14 mouse cellular contexts compared by ENCODE assay signal in the genomic region with DNA sequence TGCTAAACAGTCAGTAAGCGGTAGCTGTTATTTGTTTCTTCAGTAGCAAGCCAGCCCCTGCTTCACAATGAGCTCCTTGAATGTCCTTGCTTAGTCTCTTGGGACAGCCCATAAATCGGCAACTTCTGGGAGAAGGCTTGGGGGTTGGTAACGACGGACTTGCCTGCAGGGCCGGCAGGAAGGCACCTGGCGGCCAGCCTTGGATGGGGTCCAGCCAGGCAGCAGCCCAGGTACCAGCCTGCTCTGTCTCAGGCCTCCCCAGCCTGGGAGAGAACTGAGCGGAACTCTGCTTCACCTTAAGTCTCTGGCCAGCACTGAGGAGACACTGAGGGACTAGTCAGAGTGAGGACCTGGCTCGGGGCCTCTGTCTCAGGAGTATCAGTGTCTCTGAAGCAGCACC. TPM values are rescaled to one million over a fixed set of nuclear protein-coding genes. Genes with fewer than 3 reads are reported as not detected.
A peak's percentile ranks its signal among the peaks of the same experiment; 100 is the strongest.
DNase-seq lines count a peak whose midpoint lies in the region; ATAC-seq and TF ChIP-seq lines count a peak whose summit lies in the region.
"Had no signal": no experiment of that assay in that cellular context is flagged by ENCODE, and none has a peak within 500 bp of the region (broad histone marks: within the 10 kb centered on the region; RNA-seq: fewer than 3 reads in every experiment).

No protein-coding gene starts in this region.

- 0 out of 2 replicates have a peak overlapping the region, but pooled peaks have one; percentile 22 for H3K9ac ChIP-seq in neural tube, embryonic 13.5 days
- 0 out of 2 replicates have a peak overlapping the region, but pooled peaks have one; percentile 7 for H3K9ac ChIP-seq in kidney, embryonic 16.5 days (replicated peaks; ENCODE audit: low read length)
- no peak overlapping the region for H3K9ac ChIP-seq in stomach, postnatal 0 days (ENCODE audit: low read length)
- H3K9ac ChIP-seq: forebrain, embryonic 15.5 days had no signal

- intact Hi-C loops in heart, postnatal 25 days (cut with DNase I): no loop called here

- H3K4me3 ChIP-seq in neural tube, embryonic 13.5 days: no peak overlapping the region
- H3K4me3 ChIP-seq in kidney, embryonic 16.5 days (ENCODE audit: low read length): no peak overlapping the region
- H3K4me3 ChIP-seq in stomach, postnatal 0 days (ENCODE audit: low read depth, low read length): no peak overlapping the region
- H3K4me3 ChIP-seq: forebrain, embryonic 15.5 days had no signal

- peaks cover 11% of the 10 kb centered on the region for H3K27me3 ChIP-seq in neural tube, embryonic 13.5 days
- no peaks in the 10 kb centered on the region for H3K27me3 ChIP-seq in kidney, embryonic 16.5 days (ENCODE audit: insufficient read depth, low read length)
- no peaks in the 10 kb centered on the region for H3K27me3 ChIP-seq in stomach, postnatal 0 days (ENCODE audit: control insufficient read depth, insufficient read depth, low read length)

- 0 out of 2 replicates have a peak overlapping the region, but pooled peaks have one; percentile 2 for H3K4me2 ChIP-seq in neural tube, embryonic 13.5 days
- H3K4me2 ChIP-seq in kidney, embryonic 16.5 days (replicated peaks; ENCODE audit: low read depth, low read length): no peak overlapping the region
- H3K4me2 ChIP-seq in stomach, postnatal 0 days (replicated peaks; ENCODE audit: low read depth): no peak overlapping the region
- H3K4me2 ChIP-seq: forebrain, embryonic 15.5 days had no signal

- WGBS in neural tube, embryonic 13.5 days: 29% methylated on average over 8 of the region's 8 CpGs
- 34% methylated on average over 8 of the region's 8 CpGs for WGBS in kidney, embryonic 16.5 days
- 48% methylated on average over 8 of the region's 8 CpGs for WGBS in stomach, postnatal 0 days

- H3K9me3 ChIP-seq in neural tube, embryonic 13.5 days: no peaks in the 10 kb centered on the region
- H3K9me3 ChIP-seq in kidney, embryonic 16.5 days (ENCODE audit: low read length): no peaks in the 10 kb centered on the region
- H3K9me3 ChIP-seq in stomach, postnatal 0 days (ENCODE audit: control insufficient read depth, low read length): no peaks in the 10 kb centered on the region
- H3K9me3 ChIP-seq: forebrain, embryonic 15.5 days had no signal

- peak; percentile 15 for DNase-seq in embryo, embryonic 9.5 days (ENCODE audit: extremely low spot score)
- DNase-seq in embryo, embryonic 10.5 days (ENCODE audit: low spot score): no peak
- DNase-seq in neural tube, embryonic 10.5 days (ENCODE audit: extremely low spot score, low spot score): no peak
- peak; percentile 60 for DNase-seq in stomach, postnatal 0 days (ENCODE audit: low spot score)
- DNase-seq in heart, postnatal 25 days (ENCODE audit: low spot score): no peak
- DNase-seq: gastrocnemius, postnatal 36 days; layer of hippocampus, adult 9-11 months; thymus, adult 2 months had no signal

- H3K36me3 ChIP-seq in neural tube, embryonic 13.5 days: no peaks in the 10 kb centered on the region
- H3K36me3 ChIP-seq in kidney, embryonic 16.5 days (ENCODE audit: insufficient read depth, low read length): no peaks in the 10 kb centered on the region
- no peaks in the 10 kb centered on the region for H3K36me3 ChIP-seq in stomach, postnatal 0 days (ENCODE audit: control insufficient read depth, insufficient read depth, low read length)
- H3K36me3 ChIP-seq: forebrain, embryonic 15.5 days had no signal

- TF ChIP-seq EP300 in stomach, postnatal 0 days (optimal IDR thresholded peaks at IDR 0.05): no peak

- peaks cover 60% of the 10 kb centered on the region for H3K4me1 ChIP-seq in neural tube, embryonic 13.5 days (replicated peaks)
- H3K4me1 ChIP-seq in kidney, embryonic 16.5 days (ENCODE audit: insufficient read depth, low read length): peaks cover 59% of the 10 kb centered on the region
- peaks cover 19% of the 10 kb centered on the region for H3K4me1 ChIP-seq in stomach, postnatal 0 days (replicated peaks; ENCODE audit: control insufficient read depth, insufficient read depth)

- no peak overlapping the region for H3K27ac ChIP-seq in neural tube, embryonic 13.5 days (replicated peaks)
- H3K27ac ChIP-seq in kidney, embryonic 16.5 days (ENCODE audit: low read length): no peak overlapping the region; the same call in 1 of the 2 replicates
- peak overlapping the region; percentile 40; the same call in 1 of the 2 replicates for H3K27ac ChIP-seq in stomach, postnatal 0 days (replicated peaks)
- H3K27ac ChIP-seq: forebrain, embryonic 15.5 days had no signal

- no peak for ATAC-seq in neural tube, embryonic 13.5 days (ENCODE audit: low read depth)
- ATAC-seq in kidney, embryonic 16.5 days (ENCODE audit: low FRiP score, low TSS enrichment): no peak
- peak; percentile 31; the same call in 1 of the 2 replicates for ATAC-seq in stomach, postnatal 0 days (ENCODE audit: low FRiP score, low TSS enrichment)
- ATAC-seq in erythroblast, adult 5-6 weeks (replicated peaks; ENCODE audit: low FRiP score, poor library complexity, severe bottlenecking): no peak
- ATAC-seq: forebrain, embryonic 15.5 days; lung, postnatal 0 days had no signal

- TF ChIP-seq CTCF in stomach, postnatal 0 days (IDR thresholded peaks at IDR 0.05; ENCODE audit: low read depth): no peak

RNA-seq across cellular contexts. Expression of a gene that starts 8.0 kb away (rescaled TPM):
- 50.6 and 58.1 TPM in 2 replicates for polyA plus RNA-seq in neural tube, embryonic 13.5 days (2015; fragmentation: Nextera tagmentation; extraction: Ambion mirVana)
- 165 and 170 TPM in 2 replicates for polyA plus RNA-seq in kidney, embryonic 16.5 days (2015; fragmentation: Nextera tagmentation; extraction: Ambion mirVana)
- 104 and 109 TPM in 2 replicates for polyA plus RNA-seq in stomach, postnatal 0 days (2015; fragmentation: Nextera tagmentation; extraction: Ambion mirVana)
- 10 to 100 TPM; 10.1 to 12.9 TPM for total RNA-seq in heart, postnatal 25 days (2021)
- 22.2 and 22.5 TPM in 2 replicates for total RNA-seq in erythroblast, adult 5-6 weeks (2015; ENCODE audit: low replicate concordance)
- total RNA-seq in erythroblast, adult 5-6 weeks (2017; ENCODE audit: low replicate concordance): 17.7 and 19.1 TPM in 2 replicates

RNA-seq across cellular contexts. Expression of a gene that starts 16.2 kb away (rescaled TPM):
- 11.6 and 11.8 TPM in 2 replicates for polyA plus RNA-seq in neural tube, embryonic 13.5 days (2015; fragmentation: Nextera tagmentation; extraction: Ambion mirVana)
- polyA plus RNA-seq in kidney, embryonic 16.5 days (2015; fragmentation: Nextera tagmentation; extraction: Ambion mirVana): 11.7 and 13.8 TPM in 2 replicates
- polyA plus RNA-seq in stomach, postnatal 0 days (2015; fragmentation: Nextera tagmentation; extraction: Ambion mirVana): 6.3 and 8.2 TPM in 2 replicates
- total RNA-seq in heart, postnatal 25 days (2021): 10 to 100 TPM; 10.0 to 10.5 TPM
- total RNA-seq in erythroblast, adult 5-6 weeks (2015; ENCODE audit: low replicate concordance): 4.6 and 5.2 TPM in 2 replicates
- total RNA-seq in erythroblast, adult 5-6 weeks (2017; ENCODE audit: low replicate concordance): 0.85 and 1.5 TPM in 2 replicates

RNA-seq across cellular contexts. Expression of a gene that starts 16.5 kb away (rescaled TPM):
- polyA plus RNA-seq in neural tube, embryonic 13.5 days (2015; fragmentation: Nextera tagmentation; extraction: Ambion mirVana): 16.3 and 24.1 TPM in 2 replicates
- polyA plus RNA-seq in kidney, embryonic 16.5 days (2015; fragmentation: Nextera tagmentation; extraction: Ambion mirVana): 28.0 and 29.7 TPM in 2 replicates
- polyA plus RNA-seq in stomach, postnatal 0 days (2015; fragmentation: Nextera tagmentation; extraction: Ambion mirVana): 17.7 and 18.1 TPM in 2 replicates
- 10 to 100 TPM; 19.3 to 23.0 TPM for total RNA-seq in heart, postnatal 25 days (2021)
- 3.1 and 8.8 TPM in 2 replicates for total RNA-seq in erythroblast, adult 5-6 weeks (2015; ENCODE audit: low replicate concordance)
- total RNA-seq in erythroblast, adult 5-6 weeks (2017; ENCODE audit: low replicate concordance): 8.8 and 10.5 TPM in 2 replicates

RNA-seq across cellular contexts. Expression of a gene that starts 37.3 kb away (rescaled TPM):
- polyA plus RNA-seq in neural tube, embryonic 13.5 days (2015; fragmentation: Nextera tagmentation; extraction: Ambion mirVana): 0.14 TPM in 1 of 2 replicates, not detected in the other
- 0.52 and 0.53 TPM in 2 replicates for polyA plus RNA-seq in kidney, embryonic 16.5 days (2015; fragmentation: Nextera tagmentation; extraction: Ambion mirVana)
- 0.36 and 0.47 TPM in 2 replicates for polyA plus RNA-seq in stomach, postnatal 0 days (2015; fragmentation: Nextera tagmentation; extraction: Ambion mirVana)
- under 1 TPM in 1 of 2 experiments, not detected in 1; 0.28 TPM for total RNA-seq in heart, postnatal 25 days (2021)
- 6.3 and 17.3 TPM in 2 replicates for total RNA-seq in erythroblast, adult 5-6 weeks (2015; ENCODE audit: low replicate concordance)
- total RNA-seq in erythroblast, adult 5-6 weeks (2017; ENCODE audit: low replicate concordance): 11.3 and 13.7 TPM in 2 replicates
- total RNA-seq: gastrocnemius, postnatal 36 days had no signal
- polyA plus RNA-seq: embryonic facial prominence, embryonic 11.5 days; forebrain, embryonic 15.5 days had no signal

Comparison
In these comparisons a context has a peak if more than half of its experiments do, and no peak if none do; other contexts are left out.
1. DNase-seq: peak in embryo, embryonic 9.5 days (single experiment) and stomach, postnatal 0 days (single experiment); none in embryo, embryonic 10.5 days (single experiment), neural tube, embryonic 10.5 days (single experiment) and heart, postnatal 25 days (single experiment).